Mouse (Mus musculus): Measurements from ENCODE around the gene Rnf17. TPM values are rescaled to one million over a fixed set of nuclear protein-coding genes. Genes with fewer than 3 reads are reported as not detected.

The Rnf17 gene
- polyA plus RNA-seq (2014; fragmentation: Illumina TruSeq; extraction: RNeasy Lipid Tissue Mini Kit (QIAGEN cat#74804); ENCODE audit: low read depth, low replicate concordance): 0.69 TPM

DNA sequence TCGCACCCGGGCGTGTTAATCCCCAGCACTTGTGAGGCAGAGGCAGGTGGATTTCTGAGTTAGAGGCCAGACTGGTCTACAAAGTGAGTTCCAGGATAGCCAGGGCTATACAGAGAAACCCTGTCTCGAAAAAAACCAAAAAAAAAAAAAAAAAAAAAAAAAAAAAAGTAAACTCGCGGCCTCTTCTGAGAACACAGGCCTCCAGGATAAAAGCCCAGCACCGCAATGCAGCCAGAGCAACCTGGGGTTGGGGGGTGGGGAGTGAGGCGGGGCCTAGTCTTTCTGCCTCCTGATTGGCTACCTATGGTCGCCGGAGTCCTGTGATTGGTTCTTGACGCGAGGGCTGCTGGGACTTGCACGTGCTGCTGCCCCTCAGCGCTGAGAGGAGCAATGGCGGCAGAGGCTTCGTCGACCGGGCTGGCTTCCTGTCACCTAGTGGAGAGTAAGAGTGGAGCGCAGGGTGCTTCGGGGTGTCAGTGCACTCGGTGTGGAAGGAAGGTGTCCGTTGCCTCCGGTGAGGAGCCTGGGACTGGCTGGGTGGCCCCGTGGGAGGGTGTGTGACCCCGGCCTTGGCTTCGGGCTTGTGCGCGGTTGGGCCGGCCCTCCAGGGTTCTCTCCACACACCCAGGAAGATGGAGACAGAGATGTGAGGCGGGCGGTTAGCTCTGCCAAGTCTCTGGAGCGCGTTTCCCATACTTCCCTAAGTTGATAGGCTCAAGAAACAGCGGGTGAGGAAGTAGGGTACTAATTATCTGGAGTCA lies at the start of gene Rnf17:
Rnf17 (plus strand) TSS at position 271 of the 761 bp plus-strand sequence.

GRCm38 (mm10) chr14:56364711-56365237 lies 37.6 kb upstream of the Rnf17 start, which contains the start of gene Atp12a:
Gene Atp12a, plus strand, starts transcription at chr14:56365068.

Other genes starting within 250 kb of the Rnf17 start
- gene Gzmg, start 243.0 kb upstream of the Rnf17 start, polyA plus RNA-seq (2014; fragmentation: Illumina TruSeq; extraction: RNeasy Lipid Tissue Mini Kit (QIAGEN cat#74804); ENCODE audit: low read depth, low replicate concordance): not detected
- gene Gzmn, start 228.0 kb upstream of the Rnf17 start, polyA plus RNA-seq (2014; fragmentation: Illumina TruSeq; extraction: RNeasy Lipid Tissue Mini Kit (QIAGEN cat#74804); ENCODE audit: low read depth, low replicate concordance): not detected
- gene Gzmf, start 191.2 kb upstream of the Rnf17 start, polyA plus RNA-seq (2014; fragmentation: Illumina TruSeq; extraction: RNeasy Lipid Tissue Mini Kit (QIAGEN cat#74804); ENCODE audit: low read depth, low replicate concordance): not detected
- gene Gzmc, start 167.9 kb upstream of the Rnf17 start, polyA plus RNA-seq (2014; fragmentation: Illumina TruSeq; extraction: RNeasy Lipid Tissue Mini Kit (QIAGEN cat#74804); ENCODE audit: low read depth, low replicate concordance): not detected
- 0.50 TPM for gene Gzmb, start 140.3 kb upstream of the Rnf17 start, polyA plus RNA-seq (2014; fragmentation: Illumina TruSeq; extraction: RNeasy Lipid Tissue Mini Kit (QIAGEN cat#74804); ENCODE audit: low read depth, low replicate concordance)
- gene Atp12a, start 37.5 kb upstream of the Rnf17 start, polyA plus RNA-seq (2014; fragmentation: Illumina TruSeq; extraction: RNeasy Lipid Tissue Mini Kit (QIAGEN cat#74804); ENCODE audit: low read depth, low replicate concordance): 129 TPM
- gene Cenpj, start 172.8 kb downstream of the Rnf17 start, polyA plus RNA-seq (2014; fragmentation: Illumina TruSeq; extraction: RNeasy Lipid Tissue Mini Kit (QIAGEN cat#74804); ENCODE audit: low read depth, low replicate concordance): 21.4 TPM
- 71.4 TPM for gene Parp4, start 173.0 kb downstream of the Rnf17 start, polyA plus RNA-seq (2014; fragmentation: Illumina TruSeq; extraction: RNeasy Lipid Tissue Mini Kit (QIAGEN cat#74804); ENCODE audit: low read depth, low replicate concordance)